Mouse (Mus musculus) olfactory bulb, adult 2 months (tissue): Measurements from ENCODE around the gene Zfp385a.

ENCODE experiments used
- CTCF ChIP-seq: fragments of 200-500 bp; IDR thresholded peaks from 2 replicates; pipeline ENCODE4 v1.5.1; 2012; ENCODE audit warnings: low read depth, mild to moderate bottlenecking, low read length, moderate library complexity; ENCODE audit not compliant: insufficient read depth
- POLR2A ChIP-seq: fragments of 200-500 bp; IDR thresholded peaks from 2 replicates; pipeline ENCODE4 v1.6.1; 2012; ENCODE audit warnings: mild to moderate bottlenecking, low read depth, low read length, moderate library complexity; ENCODE audit not compliant: insufficient read depth

DNA sequence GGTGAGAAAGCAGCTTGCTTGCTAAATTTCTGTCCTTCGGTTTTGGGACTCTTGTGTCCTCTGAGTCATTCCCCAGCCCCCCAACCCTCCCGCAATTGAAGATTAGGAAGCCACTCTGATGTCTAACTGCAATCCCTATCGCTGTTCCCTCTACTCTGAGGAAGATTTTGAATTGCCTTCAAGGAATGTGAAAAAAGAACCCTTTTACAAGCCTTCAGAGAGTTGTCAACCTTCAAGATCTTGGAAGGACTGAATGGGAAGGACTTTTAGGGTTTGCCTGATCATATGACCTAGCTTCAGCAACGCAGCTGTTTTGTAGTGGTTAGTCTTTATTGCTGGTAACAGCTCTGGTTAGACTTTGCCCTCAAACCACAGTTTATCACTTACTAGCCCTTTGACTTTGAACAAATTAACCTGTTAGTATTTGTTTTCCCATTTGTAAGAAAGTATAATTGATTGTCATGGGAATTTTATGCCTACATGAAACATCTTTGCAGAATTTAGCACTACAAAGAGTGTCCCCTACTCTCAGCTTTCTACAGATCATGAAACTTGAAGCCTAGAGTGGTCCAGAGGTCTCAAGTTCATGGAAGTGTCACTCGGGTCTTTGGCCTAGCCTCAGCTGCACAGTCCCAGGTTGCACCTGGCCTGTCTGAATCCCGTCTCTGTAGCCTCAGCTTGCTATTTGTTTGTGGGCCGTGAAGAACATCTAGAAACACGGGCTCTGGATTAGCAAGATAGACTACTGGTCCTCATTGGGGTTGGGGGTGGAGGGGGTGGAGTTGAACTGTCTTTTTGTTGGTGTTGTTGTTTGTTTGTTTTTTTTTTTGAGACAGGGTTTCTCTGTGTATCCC is 33.9 kb downstream of the Zfp385a start:
- TF ChIP-seq CTCF (no peak), POLR2A (no peak)
